Mouse (Mus musculus): ENCODE results near the gene Chka.

The Chka gene

DNA sequence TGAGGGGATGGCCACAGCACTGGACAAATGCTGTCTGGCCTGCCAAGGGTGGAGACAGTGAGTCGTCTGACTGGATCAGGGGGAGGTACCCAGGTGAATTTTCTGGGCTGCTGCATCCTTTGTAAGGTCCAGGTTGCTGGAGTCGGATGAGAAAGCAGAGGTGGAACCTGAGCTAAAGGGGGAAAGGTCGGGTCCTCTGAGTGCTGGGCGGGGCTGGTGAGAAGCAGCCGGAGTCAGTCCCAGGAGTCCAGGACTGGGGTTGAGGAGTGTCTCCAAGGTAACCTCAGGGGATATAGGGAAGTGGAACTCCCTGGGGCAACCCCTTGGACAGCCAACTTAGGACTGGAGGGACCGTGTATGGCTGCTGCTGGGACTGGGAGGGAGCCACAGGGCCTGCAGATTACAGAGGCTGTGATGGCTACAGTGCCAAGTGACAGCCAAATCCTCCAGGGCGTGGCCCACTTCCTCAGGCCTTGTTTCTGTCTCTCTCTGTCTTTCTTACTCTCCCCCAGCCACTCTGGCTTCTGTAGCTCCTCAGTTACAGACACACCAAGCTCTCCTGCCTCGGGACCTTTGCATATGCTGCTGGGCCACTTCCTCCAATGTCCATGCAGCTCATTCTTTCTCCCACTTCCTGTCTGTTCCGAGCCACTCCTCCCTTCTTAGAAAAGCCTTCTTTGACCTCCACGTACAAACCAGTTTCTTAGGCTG is 71.2 kb downstream of the Chka start:
- no peak for DNase-seq

- peak in 1 of 2 experiments; percentile 52 for DNase-seq
Measured at GRCm38 (mm10) chr19:3923586-3923985, 72.0 kb downstream of the Chka start.

- no peak for DNase-seq
Measured at GRCm38 (mm10) chr19:3924190-3924589, 72.6 kb downstream of the Chka start.

DNA sequence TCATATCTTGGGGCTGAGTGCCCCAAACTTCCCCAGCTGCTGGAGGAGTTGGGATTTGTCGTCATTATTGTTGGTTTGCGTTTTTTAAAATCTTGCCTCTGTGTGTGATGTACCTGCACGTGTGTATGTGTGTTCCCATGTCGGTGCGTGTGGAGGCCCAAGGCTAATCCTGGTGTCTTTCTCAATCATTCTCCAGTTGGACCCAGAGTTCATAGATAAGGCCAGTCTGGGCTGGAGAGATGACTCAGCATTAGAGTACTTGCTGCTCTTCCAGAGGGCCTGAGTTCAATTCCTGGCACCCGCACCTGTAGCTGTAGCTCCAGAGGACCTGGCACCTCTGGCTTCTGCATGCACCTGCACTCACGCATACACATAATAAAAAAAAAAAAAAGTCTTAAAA is 73.3 kb downstream of the Chka start:
- DNase-seq, result no peak

GRCm38 (mm10) chr19:3925859-3926258 is 74.3 kb downstream of the Chka start:
- DNase-seq, result no peak

- DNase-seq, result peak; percentile 87 to 93
Measured at GRCm38 (mm10) chr19:3926279-3926678, 74.7 kb downstream of the Chka start.

DNA sequence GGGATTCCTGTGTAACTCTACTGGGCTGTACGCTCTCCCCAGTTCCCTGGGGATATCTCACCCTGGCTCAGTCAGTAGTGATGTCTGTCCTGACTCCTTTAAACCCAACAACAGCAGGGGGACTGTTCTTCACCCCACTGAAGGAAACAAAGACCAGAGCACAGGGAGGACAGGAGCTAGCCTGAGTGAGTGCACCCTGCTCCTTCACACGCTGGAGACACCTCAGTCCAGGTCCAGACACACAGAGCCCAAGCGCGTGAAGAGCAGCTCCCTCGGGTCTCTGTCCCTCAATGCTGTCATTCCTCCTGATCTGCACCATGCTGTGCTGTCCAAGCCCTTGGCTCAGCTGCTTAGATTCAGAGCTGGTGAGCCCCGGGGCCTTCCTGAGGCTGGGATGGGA is 75.1 kb downstream of the Chka start:
- DNase-seq, result no peak

- no peak for DNase-seq
Measured at GRCm38 (mm10) chr19:3927989-3928388, 76.4 kb downstream of the Chka start.

GRCm38 (mm10) chr19:3928779-3929178 is 77.2 kb downstream of the Chka start:
- no peak for DNase-seq

DNA sequence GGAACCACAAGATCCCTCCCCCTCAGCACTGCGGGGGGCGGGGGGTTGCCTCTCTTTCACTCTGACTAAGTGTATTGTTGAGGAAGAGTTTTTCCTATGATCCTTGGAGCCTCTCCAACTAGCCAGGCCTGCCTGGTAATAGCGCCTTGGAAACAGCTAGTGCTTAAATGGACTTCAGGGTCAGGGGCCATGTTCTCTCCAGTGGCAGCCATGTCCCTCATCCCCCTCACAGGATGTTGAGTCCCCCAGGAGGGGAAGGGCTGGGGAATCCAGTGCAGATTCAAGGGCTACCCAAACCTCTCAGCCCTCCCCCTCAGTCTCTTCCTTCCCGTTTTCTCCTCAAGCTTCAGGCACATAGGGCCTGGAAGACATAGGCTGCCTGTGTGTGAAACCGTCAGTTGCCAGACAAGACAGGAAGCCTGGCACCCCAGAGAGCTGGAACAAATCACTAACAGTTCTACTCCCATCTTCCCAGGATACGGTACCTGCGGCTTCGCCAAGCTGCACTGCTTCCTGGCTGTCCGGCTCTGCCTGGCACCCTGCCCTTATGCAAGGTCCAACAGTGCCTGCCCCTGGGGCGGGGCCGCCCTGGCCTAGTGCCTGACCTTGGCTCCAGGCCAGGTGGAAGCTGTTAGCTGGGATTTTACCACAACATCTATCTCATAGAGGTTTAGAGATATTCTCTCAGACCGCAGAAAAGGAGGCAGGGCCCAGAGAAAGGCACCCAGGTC is 77.8 kb downstream of the Chka start, which contains the start of gene Aldh3b1:
TSS of gene Aldh3b1 (minus strand) at position 598 of the 731 bp plus-strand sequence.
- peak; percentile 94 to 96 for DNase-seq

DNA sequence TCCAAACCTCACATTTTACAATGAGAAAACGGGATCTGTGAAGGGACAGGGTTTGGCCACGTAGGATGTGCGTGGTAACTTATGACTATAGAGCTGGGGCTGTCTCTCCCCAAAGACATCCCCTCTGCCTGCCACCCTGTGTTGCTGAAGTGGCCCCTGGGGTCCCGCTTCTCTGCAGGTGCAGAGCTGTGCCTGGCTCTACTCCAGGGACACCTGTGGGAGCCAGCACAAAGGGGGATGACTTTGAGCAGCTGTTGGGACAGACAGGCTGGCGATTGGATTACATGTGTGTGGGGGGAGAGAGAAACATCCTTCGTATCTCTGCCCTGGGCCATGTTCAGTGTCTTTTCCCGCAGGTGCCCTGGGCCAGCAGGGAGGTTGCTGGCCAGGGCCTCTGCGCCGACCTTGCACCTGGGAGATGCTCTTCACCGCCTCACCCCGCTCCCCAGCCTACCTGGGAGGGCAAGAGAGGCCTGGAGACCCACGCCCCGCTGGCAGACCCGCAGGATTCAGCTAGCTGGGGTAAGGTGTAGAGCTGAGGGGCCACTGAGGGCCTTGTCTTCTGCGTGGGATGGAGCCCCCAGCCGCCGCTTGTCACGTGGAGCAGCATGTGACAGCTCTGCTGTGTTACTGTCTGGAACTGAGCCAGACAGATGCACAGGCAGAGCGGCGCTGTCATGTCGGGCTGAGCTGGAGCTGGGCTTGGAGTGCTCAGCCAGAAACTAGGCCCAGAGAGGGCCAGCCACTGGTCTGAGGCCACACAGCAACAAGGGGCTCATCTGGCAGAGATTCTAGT is 78.9 kb downstream of the Chka start:
- no peak for DNase-seq

DNA sequence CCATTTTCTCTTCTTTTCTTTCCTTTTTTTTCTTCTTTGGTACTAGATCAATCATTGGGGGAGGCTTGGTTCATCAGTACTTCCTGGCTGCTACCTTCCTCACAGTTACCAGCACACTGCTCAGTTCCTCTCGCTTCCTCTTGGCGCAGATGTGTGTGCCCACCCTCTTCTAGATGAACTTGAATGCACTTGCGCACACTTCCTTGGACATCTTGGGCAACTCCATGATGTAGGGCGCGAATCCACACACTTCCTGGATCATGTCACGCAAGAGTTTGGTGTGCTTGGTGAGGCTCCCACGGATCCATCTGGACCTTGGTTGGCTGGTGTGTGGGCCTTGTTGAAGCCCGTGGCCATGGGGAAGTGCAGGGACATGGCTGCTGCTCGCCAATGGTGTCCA is 80.1 kb downstream of the Chka start:
- peak; percentile 44 to 57 for DNase-seq

- DNase-seq, result peak; percentile 85 to 87
Measured at GRCm38 (mm10) chr19:3935032-3935895, 83.7 kb downstream of the Chka start, which contains the start of gene Unc93b1. Gene Unc93b1 (plus strand): TSS chr19:3935186.

DNA sequence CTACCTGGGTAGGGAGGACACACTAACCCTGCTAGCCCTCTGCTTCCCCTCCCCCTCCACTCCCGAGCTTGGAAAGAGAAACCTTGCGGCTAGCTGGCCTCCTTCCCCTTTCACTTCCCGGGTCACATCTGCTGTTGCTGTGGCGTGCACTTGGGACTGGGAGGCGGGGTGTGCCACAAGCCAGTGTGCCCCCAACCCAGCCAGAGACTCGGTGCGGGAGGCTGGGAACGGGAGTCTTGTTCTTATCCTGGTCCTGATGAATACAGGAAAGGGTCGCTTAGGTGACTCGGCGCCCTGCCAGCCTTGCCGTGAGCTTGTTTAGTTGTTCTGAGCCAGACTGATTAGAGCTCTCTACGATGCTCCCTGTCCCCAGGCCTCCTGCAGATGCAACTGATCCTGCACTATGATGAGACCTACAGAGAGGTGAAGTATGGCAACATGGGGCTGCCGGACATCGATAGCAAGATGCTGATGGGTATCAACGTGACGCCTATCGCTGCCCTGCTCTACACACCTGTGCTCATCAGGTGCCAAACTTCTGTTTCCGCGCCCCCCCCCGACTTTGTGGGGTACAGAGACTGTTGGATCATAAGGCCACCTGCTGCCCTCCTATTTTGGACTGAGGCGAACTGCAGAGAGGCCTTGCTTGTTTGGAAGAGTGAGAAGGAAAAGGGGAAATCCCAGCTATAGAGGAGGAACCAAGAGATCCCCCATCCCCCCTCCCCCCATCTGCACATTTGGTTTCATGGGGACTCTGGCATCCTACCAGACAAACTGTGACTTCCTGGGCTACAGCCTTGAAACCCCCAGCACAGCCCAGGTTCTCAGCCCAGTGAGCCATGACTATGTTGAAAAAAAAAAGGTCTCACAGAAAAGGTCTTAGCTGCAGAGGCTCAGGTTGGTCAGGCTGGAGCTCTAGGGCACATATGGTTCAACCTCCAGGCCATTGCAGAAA is 84.6 kb downstream of the Chka start:
- DNase-seq, result peak; percentile 83 to 86

- no peak for DNase-seq
Measured at GRCm38 (mm10) chr19:3942315-3942714, 90.7 kb downstream of the Chka start.

GRCm38 (mm10) chr19:3942986-3943735 is 91.6 kb downstream of the Chka start:
- DNase-seq, result peak; percentile 84 to 87

Measured in lung, adult 18-20 months (tissue).